Mouse (Mus musculus) ES-Bruce4 (cell line): Measurements from ENCODE around the gene Hnf1b.

Experiments used
- CTCF ChIP-seq: IDR thresholded peaks from one replicate; pipeline ENCODE4 v1.8.1; 2011; ENCODE audit warnings: low read depth, low read length
- EP300 ChIP-seq: IDR thresholded peaks from 2 replicates; pipeline ENCODE4 v1.6.1; 2011; ENCODE audit warnings: low read depth, low read length; ENCODE audit not compliant: insufficient read depth
- POLR2A ChIP-seq: IDR thresholded peaks from one replicate; pipeline ENCODE4 v1.8.1; 2011; ENCODE audit warnings: low read length; ENCODE audit not compliant: insufficient read depth

GRCm38 (mm10) chr11:83867571-83867970 lies 17.7 kb downstream of the Hnf1b start:
- TF ChIP-seq CTCF, result no peak
- TF ChIP-seq POLR2A, result no peak
- TF ChIP-seq EP300, result no peak
